Mouse (Mus musculus) lung, postnatal 0 days (tissue): ENCODE results near the gene Grcc10. TPM values are rescaled to one million over a fixed set of nuclear protein-coding genes. Genes with fewer than 3 reads are reported as not detected.
A peak's percentile ranks its signal among the peaks of the same experiment; 100 is the strongest.

Experiments
- ATAC-seq: fragments of 200-750 bp; cut with Nextera tagmentation; 2 replicates; pipeline ENCODE4 v1.8.0; 2017; ENCODE audit warnings: moderate library complexity
- DNase-seq: peaks from one replicate; pipeline ENCODE4 v3.0.0-alpha.2; 2016; ENCODE audit warnings: low spot score
- H3K27ac ChIP-seq: fragments of 300-500 bp; sonication (generic); 2 replicates; pipeline ENCODE4 v1.5.1; 2014; ENCODE audit warnings: antibody characterized with exemption, mild to moderate bottlenecking, low read length, mixed read lengths
- H3K27me3 ChIP-seq: fragments of 300-500 bp; sonication (generic); replicated peaks from 2 replicates; pipeline ENCODE4 v1.6.1; 2014; ENCODE audit warnings: low read length, mixed read lengths; ENCODE audit not compliant: insufficient read depth
- H3K36me3 ChIP-seq: fragments of 300-500 bp; sonication (generic); 2 replicates; pipeline ENCODE4 v1.6.1; 2014; ENCODE audit warnings: low read length, mixed read lengths; ENCODE audit not compliant: insufficient read depth
- H3K4me1 ChIP-seq: fragments of 300-500 bp; sonication (generic); 2 replicates; pipeline ENCODE4 v1.6.1; 2014; ENCODE audit warnings: antibody characterized with exemption, low read depth, low read length, mixed read lengths; ENCODE audit not compliant: insufficient read depth
- H3K4me2 ChIP-seq: fragments of 300-500 bp; sonication (generic); replicated peaks from 2 replicates; pipeline ENCODE4 v1.6.1; 2014; ENCODE audit warnings: low read depth, mild to moderate bottlenecking, low read length, moderate library complexity, mixed read lengths
- H3K4me3 ChIP-seq: fragments of 300-500 bp; sonication (generic); 2 replicates; pipeline ENCODE4 v1.5.1; 2014; ENCODE audit warnings: low read depth, low read length
- H3K9ac ChIP-seq: fragments of 300-500 bp; sonication (generic); replicated peaks from 2 replicates; pipeline ENCODE4 v1.6.1; 2014; ENCODE audit warnings: low read depth, mild to moderate bottlenecking
- H3K9me3 ChIP-seq: fragments of 300-500 bp; sonication (generic); 2 replicates; pipeline ENCODE4 v1.6.1; 2016; ENCODE audit warnings: low read length, mixed read lengths
- CTCF ChIP-seq: IDR thresholded peaks from 2 replicates; pipeline ENCODE4 v1.5.1; 2016; ENCODE audit warnings: antibody characterized with exemption, mild to moderate bottlenecking
- EP300 ChIP-seq: IDR thresholded peaks from 2 replicates; pipeline ENCODE4 v1.6.1; 2016; ENCODE audit warnings: antibody characterized with exemption, mild to moderate bottlenecking, control low read depth
- WGBS: fragments of 180-500 bp; shearing (Covaris S2); extraction: QIAGEN DNeasy Blood & Tissue Kit; methylation state at CpG from one replicate; pipeline ENCODE4 v1.1.7; 2014; 5-methylcytosine and 5-hydroxymethylcytosine counted together
- polyA plus RNA-seq: library from polyadenylated mRNA; unstranded; fragments of >200 nt; fragmentation: Nextera tagmentation; extraction: Ambion mirVana; gene quantifications from 2 replicates; pipeline ENCODE4 v1.2.1, GENCODE M21; 2015

Gene Grcc10
- polyA plus RNA-seq, 1 experiment from 2014 or later: 332 TPM

DNA sequence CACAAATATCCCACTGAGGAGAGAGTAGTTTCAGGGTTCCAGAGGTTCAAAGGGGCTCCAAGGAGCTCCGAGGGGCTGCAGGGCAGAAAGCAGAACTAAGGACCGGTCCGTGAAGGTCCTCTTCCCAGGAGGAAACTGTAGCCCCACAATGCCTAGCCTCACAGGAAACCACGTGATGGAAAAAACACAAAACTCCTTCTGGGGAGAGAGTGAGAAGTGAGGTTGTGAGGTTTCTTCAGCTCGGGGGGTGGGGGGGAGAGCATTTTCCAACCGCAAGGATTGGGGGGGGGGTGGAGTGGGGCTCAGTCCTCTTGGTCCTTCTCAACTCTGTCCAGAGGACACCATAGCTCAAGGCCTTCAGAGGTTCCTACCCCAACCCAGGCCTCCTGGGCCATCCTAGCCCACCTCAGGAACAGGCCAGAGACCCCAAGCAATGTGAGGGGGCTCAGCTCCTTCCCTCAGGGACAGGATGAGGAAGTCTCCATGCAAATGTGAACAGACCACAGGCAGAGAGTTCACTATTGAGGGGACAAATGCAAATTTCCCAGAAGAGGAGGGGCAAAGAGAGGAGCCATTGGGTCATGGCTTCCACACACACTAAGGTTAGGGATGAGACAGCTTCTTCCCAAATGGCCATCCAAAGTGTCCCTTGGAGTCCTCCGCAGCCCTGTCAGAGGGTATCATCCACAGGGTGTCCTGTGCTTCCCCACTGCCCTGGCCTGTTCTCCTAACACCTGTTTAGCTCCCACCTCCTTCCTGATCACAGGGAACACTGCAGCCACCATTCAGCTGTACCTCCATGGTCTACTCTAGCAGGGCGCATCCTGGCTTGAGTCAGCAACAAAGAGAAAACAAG, 11.1 kb downstream of the Grcc10 start:
- H3K27me3 ChIP-seq: no peaks in the 10 kb centered on the region
- no peaks in the 10 kb centered on the region for H3K36me3 ChIP-seq
- no peak overlapping the region for H3K27ac ChIP-seq
- ATAC-seq: peak; percentile 21; the same call in 1 of the 2 replicates
- no peak overlapping the region for H3K4me2 ChIP-seq
- 71% methylated on average over 8 of the region's 8 CpGs for WGBS
- H3K4me3 ChIP-seq: no peak overlapping the region
- TF ChIP-seq EP300: no peak
- no peak for TF ChIP-seq CTCF
- H3K4me1 ChIP-seq: peaks cover 4% of the 10 kb centered on the region; the same call in 1 of the 2 replicates
- 0 out of 2 replicates have a peak overlapping the region, but pooled peaks have one; percentile 5 for H3K9ac ChIP-seq
- H3K9me3 ChIP-seq: no peaks in the 10 kb centered on the region
- DNase-seq: peak; percentile 48

GRCm38 (mm10) chr6:124728621-124729020, 12.6 kb downstream of the Grcc10 start:
- H3K27ac ChIP-seq: no peak overlapping the region
- H3K27me3 ChIP-seq: no peaks in the 10 kb centered on the region
- DNase-seq: no peak
- H3K4me3 ChIP-seq: no peak overlapping the region
- no peaks in the 10 kb centered on the region for H3K36me3 ChIP-seq
- 85% methylated on average over 10 of the region's 10 CpGs for WGBS
- TF ChIP-seq CTCF (no peak), EP300 (no peak)
- H3K4me2 ChIP-seq: no peak overlapping the region
- H3K9ac ChIP-seq: no peak overlapping the region
- no peaks in the 10 kb centered on the region for H3K9me3 ChIP-seq
- ATAC-seq: no peak
- H3K4me1 ChIP-seq: peaks cover 4% of the 10 kb centered on the region; the same call in 1 of the 2 replicates

- Histone ChIP-seq H3K9me3 (no peaks in the 10 kb centered on the region), H3K4me1 (no peaks in the 10 kb centered on the region), H3K4me3 (no peak overlapping the region), H3K9ac (no peak overlapping the region), H3K4me2 (no peak overlapping the region), H3K27ac (no peak overlapping the region), H3K27me3 (no peaks in the 10 kb centered on the region), H3K36me3 (no peaks in the 10 kb centered on the region)
- no peak for TF ChIP-seq EP300
- TF ChIP-seq CTCF: no peak
- DNase-seq (no peak), ATAC-seq (no peak)
- 87% methylated on average over 10 of the region's 10 CpGs for WGBS
These were observed 16.7 kb downstream of the Grcc10 start for GRCm38 (mm10) chr6:124724472-124724871.

DNA sequence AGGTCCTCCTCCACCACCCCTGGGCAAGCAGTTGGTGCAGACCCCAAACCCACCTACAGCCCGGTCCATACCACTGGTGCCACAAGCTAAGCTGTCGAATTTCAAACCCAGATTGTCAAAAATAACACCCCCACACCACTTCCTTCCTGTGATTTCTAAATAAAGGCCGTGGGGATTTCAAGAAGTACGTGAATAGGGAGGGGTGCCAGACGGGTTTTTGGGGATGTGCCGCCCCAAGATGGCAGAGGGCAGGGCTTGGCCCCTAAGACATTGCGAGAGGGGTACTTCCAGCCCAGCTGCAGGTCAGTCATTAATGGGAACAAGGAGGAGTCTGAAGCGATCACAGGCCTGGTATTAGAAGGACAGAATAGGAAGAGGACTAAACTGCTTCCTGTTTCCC, 17.6 kb downstream of the Grcc10 start:
- DNase-seq (no peak), ATAC-seq (no peak)
- Histone ChIP-seq H3K4me2 (no peak overlapping the region), H3K27ac (no peak overlapping the region), H3K4me1 (no peaks in the 10 kb centered on the region), H3K9ac (no peak overlapping the region), H3K9me3 (no peaks in the 10 kb centered on the region), H3K4me3 (no peak overlapping the region), H3K27me3 (no peaks in the 10 kb centered on the region), H3K36me3 (no peaks in the 10 kb centered on the region)
- WGBS: 56% methylated on average over 8 of the region's 8 CpGs
- TF ChIP-seq EP300 (no peak), CTCF (no peak)

GRCm38 (mm10) chr6:124722876-124723473, 18.2 kb downstream of the Grcc10 start:
- DNase-seq (no peak), ATAC-seq (no peak)
- no peak overlapping the region for H3K4me3 ChIP-seq
- TF ChIP-seq EP300 (no peak), CTCF (no peak)
- no peak overlapping the region for H3K9ac ChIP-seq
- no peaks in the 10 kb centered on the region for H3K27me3 ChIP-seq
- no peak overlapping the region for H3K27ac ChIP-seq
- no peaks in the 10 kb centered on the region for H3K9me3 ChIP-seq
- H3K4me1 ChIP-seq: no peaks in the 10 kb centered on the region
- H3K36me3 ChIP-seq: no peaks in the 10 kb centered on the region
- 81% methylated on average over 6 of the region's 6 CpGs for WGBS
- no peak overlapping the region for H3K4me2 ChIP-seq

- no peak for TF ChIP-seq EP300
- no peak for TF ChIP-seq CTCF
- no peak overlapping the region for H3K27ac ChIP-seq
- 47% methylated on average over 11 of the region's 11 CpGs for WGBS
- H3K4me1 ChIP-seq: no peaks in the 10 kb centered on the region
- H3K4me2 ChIP-seq: 0 out of 2 replicates have a peak overlapping the region, but pooled peaks have one; percentile 19
- H3K36me3 ChIP-seq: peaks cover 7% of the 10 kb centered on the region; the same call in 1 of the 2 replicates
- H3K9me3 ChIP-seq: no peaks in the 10 kb centered on the region
- 0 out of 2 replicates have a peak overlapping the region, but pooled peaks have one; percentile 12 for H3K9ac ChIP-seq
- ATAC-seq (no peak), DNase-seq (no peak)
- no peak overlapping the region for H3K4me3 ChIP-seq
- no peaks in the 10 kb centered on the region for H3K27me3 ChIP-seq
These were observed 20.3 kb downstream of the Grcc10 start for GRCm38 (mm10) chr6:124720904-124721303.
